Mouse (Mus musculus) liver, adult 2 months (tissue): Measurements from ENCODE around the gene Siglec1. TPM values are rescaled to one million over a fixed set of nuclear protein-coding genes. Genes with fewer than 3 reads are reported as not detected.

Experiments
- DNase-seq: peaks from one replicate; pipeline ENCODE4 v3.0.0-alpha.2; 2011; ENCODE audit warnings: low read depth, low spot score; ENCODE audit errors: extremely low read depth
- H3K27ac ChIP-seq: fragments of 200-500 bp; replicated peaks from 2 replicates; pipeline ENCODE4 v1.5.1; 2012; ENCODE audit warnings: low read depth, mild to moderate bottlenecking, control low read depth, inconsistent platforms, low read length; ENCODE audit not compliant: insufficient read depth
- H3K27me3 ChIP-seq: fragments of 200-500 bp; 2 replicates; pipeline ENCODE4 v1.6.1; 2012; ENCODE audit warnings: mild to moderate bottlenecking, moderate library complexity, low read length, inconsistent platforms; ENCODE audit not compliant: control insufficient read depth, insufficient read depth
- H3K36me3 ChIP-seq: fragments of 200-500 bp; 2 replicates; pipeline ENCODE4 v1.6.1; 2012; ENCODE audit warnings: low read length, inconsistent platforms; ENCODE audit not compliant: control insufficient read depth, insufficient read depth
- H3K4me1 ChIP-seq: fragments of 200-500 bp; 2 replicates; pipeline ENCODE4 v1.6.1; 2011; ENCODE audit warnings: low read length; ENCODE audit not compliant: control insufficient read depth, insufficient read depth
- H3K4me3 ChIP-seq: fragments of 200-500 bp; 2 replicates; pipeline ENCODE4 v1.5.1; 2011; ENCODE audit warnings: low read depth, mild to moderate bottlenecking, control low read depth, low read length, moderate library complexity; ENCODE audit not compliant: insufficient read depth
- H3K79me2 ChIP-seq: fragments of 200-500 bp; 2 replicates; pipeline ENCODE4 v1.6.1; 2012; ENCODE audit warnings: inconsistent platforms, mild to moderate bottlenecking, low read length, moderate library complexity; ENCODE audit not compliant: control insufficient read depth, insufficient read depth
- H3K9ac ChIP-seq: fragments of 200-500 bp; 2 replicates; pipeline ENCODE4 v1.6.1; 2012; ENCODE audit warnings: low read depth, mild to moderate bottlenecking, control low read depth, inconsistent platforms, low read length
- CTCF ChIP-seq: fragments of 200-500 bp; IDR thresholded peaks from 2 replicates; pipeline ENCODE4 v1.5.1; 2011; ENCODE audit warnings: low read depth, low read length, control low read depth
- POLR2A ChIP-seq: fragments of 200-500 bp; IDR thresholded peaks from 2 replicates; pipeline ENCODE4 v1.6.1; 2011; ENCODE audit warnings: low read length, control low read depth; ENCODE audit not compliant: insufficient read depth; ENCODE audit errors: extremely low read depth
- WGBS: fragments of 180-500 bp; shearing (Covaris S2); methylation state at CpG from one replicate; pipeline ENCODE4 v1.1.7; 2018; 5-methylcytosine and 5-hydroxymethylcytosine counted together
- polyA plus RNA-seq: library from polyadenylated mRNA; depleted of rRNA; stranded (reverse); fragments of >200 nt; gene quantifications from 2 replicates; pipeline ENCODE4 v1.2.3, GENCODE M21; 2012
- total RNA-seq: library from RNA; depleted of rRNA; stranded (reverse); fragments of >200 nt; gene quantifications from 2 replicates; pipeline ENCODE4 v1.2.3, GENCODE M21; 2014

Gene Siglec1
- total and polyA plus RNA-seq, 2 experiments = 4.5 to 9.9 TPM

DNA sequence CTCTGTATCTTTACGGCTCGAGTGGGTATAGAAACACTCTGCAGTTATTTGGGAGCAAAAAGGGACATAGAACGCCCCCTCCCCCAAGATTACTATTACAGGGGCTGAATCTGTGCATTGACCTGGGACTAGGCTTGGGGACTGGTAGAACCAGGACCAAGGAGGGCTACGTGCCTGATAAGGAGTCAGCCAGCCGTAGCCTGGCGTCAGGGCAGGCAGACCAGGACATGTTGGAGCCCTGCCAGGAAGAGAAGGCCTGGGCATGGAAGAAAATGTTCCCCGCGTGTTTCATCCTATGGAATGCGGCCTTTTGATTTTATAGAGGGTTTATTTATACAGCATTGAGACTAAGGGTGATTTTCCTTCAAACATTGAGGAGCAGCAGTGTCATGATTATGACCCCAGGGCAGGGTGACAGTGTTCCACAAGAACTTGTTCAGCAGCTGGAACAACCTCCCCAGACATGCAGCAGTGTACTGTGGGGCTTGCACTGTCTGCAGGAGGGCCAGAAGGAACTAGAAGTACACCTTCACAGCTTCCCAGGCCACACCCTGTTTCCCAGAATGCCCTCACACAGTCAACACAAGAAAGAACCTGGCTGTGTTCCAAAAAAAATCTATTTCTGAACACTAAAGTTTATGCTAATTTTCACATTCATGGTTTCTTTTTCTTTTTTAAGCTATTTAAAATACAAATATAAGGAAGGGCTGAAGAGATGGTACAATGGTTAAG is 41.4 kb downstream of the Siglec1 start:
- DNase-seq = no peak
- no peak overlapping the region for H3K27ac ChIP-seq
- 84% methylated on average over 9 of the region's 9 CpGs for WGBS

DNA sequence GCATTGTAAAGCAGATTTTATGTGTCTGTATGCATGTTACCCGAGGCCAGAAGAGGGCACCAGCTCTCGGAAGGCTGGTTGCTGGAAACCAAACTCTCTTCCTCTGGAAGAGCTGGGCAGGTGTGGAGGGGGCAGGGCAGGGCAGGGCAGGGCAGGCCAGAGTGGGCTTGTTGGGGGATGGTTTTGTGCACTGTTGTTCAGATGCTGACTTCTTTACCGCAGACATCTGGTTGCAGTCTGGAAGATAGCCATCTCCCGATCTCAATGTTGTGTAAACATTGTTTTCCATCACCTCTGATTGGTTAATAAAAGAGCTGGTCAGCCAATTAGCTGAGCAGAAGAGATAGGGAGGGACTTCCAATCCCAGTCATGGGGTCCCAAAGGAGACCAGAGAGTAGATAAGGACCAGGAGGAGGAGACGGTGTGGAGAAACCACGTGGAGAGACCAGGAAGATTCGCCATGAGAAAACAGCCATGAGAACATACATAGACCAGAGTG is 42.2 kb downstream of the Siglec1 start:
- Histone ChIP-seq H3K27ac (no peak overlapping the region), H3K4me1 (peaks cover 3% of the 10 kb centered on the region; the same call in 1 of the 2 replicates), H3K9ac (no peak overlapping the region), H3K27me3 (peaks cover 11% of the 10 kb centered on the region), H3K4me3 (no peak overlapping the region), H3K36me3 (no peaks in the 10 kb centered on the region), H3K79me2 (no peaks in the 10 kb centered on the region)
- 23% methylated on average over 7 of the region's 7 CpGs for WGBS
- no peak for TF ChIP-seq POLR2A
- TF ChIP-seq CTCF = peak; percentile 8; the same call in 1 of the 2 replicates
- DNase-seq = no peak

More for the DNA sequence above, 41.4 kb downstream of the Siglec1 start:
- Histone ChIP-seq H3K36me3 (no peaks in the 10 kb centered on the region), H3K9ac (no peak overlapping the region), H3K4me3 (no peak overlapping the region), H3K4me1 (peaks cover 3% of the 10 kb centered on the region; the same call in 1 of the 2 replicates), H3K27me3 (peaks cover 11% of the 10 kb centered on the region), H3K79me2 (no peaks in the 10 kb centered on the region)
- TF ChIP-seq POLR2A (no peak), CTCF (no peak)

DNA sequence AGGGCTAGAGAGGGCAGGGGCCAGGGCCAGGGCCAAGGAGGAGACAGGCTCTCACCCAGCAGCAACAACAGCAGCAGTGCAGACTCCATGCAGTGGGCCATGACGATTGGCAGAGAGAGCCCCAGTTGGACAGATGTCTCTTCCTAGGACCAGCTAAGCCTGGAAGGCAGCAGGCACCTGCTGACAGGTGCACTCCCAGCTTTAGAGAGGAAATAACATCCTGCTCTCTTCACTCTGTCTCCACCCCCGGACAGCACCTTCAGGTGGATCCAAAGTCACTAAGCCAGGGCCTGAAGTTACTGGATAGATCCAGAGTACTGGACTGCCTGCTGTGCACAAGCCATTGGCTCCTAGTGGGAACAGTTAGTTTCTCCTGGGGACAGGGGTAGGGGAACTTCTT is 43.6 kb downstream of the Siglec1 start, which contains the start of gene Gfra4:
Gfra4 (minus strand) TSS at position 101 of the 400 bp plus-strand sequence.
- H3K27ac ChIP-seq = no peak within 1 kb of the TSS
- DNase-seq = no peak
- no peaks in the 10 kb centered on the region for H3K36me3 ChIP-seq
- TF ChIP-seq CTCF = no peak
- no peak for TF ChIP-seq POLR2A
- 73% methylated on average over 2 of the region's 2 CpGs for WGBS
- H3K9ac ChIP-seq = no peak within 1 kb of the TSS
- peaks cover 3% of the 10 kb centered on the region; the same call in 1 of the 2 replicates for H3K4me1 ChIP-seq
- H3K4me3 ChIP-seq = no peak within 1 kb of the TSS
- peaks cover 11% of the 10 kb centered on the region for H3K27me3 ChIP-seq
- no peaks in the 10 kb centered on the region for H3K79me2 ChIP-seq

DNA sequence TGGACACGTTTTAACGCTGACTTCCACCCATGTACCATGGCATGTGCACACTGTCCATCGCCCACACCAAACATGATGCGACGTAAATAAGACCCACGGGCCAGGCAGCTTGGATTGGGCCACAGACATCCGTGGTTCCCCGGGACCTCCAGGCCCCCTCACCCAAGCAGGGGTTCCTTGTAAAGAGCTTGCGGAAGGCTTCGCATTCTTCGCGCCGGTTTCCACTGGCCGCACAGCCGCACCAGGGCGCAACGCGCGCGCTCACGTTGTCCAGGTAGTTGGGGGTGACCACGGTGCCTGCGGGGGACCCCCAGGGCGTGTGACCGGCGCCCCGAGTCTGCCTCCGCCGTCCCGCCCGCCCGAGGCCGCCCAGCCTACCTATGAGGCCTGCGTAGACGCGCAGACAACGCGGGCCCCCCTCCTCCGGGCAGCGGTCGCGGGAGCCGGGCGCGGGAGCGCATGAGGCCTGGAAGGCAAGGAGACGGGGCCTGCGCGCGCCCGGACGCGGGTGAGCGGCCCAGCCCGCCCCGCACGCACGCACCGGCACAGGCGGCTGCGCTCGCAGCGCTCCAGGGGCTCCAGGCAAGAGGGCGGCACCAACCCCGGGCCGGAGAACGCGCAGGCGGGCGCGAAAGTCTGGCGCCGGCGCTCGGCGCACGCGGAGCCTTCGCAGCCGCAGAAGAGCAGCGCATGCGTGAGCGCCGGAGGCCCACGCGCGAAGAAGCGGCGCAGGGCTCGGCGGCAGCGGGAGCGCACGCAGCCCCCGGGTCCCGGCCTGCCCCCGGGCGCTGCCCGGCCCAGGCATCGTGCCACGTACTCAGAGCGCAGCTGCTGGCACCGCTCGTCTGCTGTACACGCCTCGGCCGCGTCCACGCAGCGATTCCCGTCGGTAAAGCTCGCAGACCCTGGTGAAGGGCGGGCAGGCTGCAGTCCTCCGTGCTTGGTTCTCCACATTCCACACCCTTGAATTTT is 45.4 kb downstream of the Siglec1 start:
- H3K4me1 ChIP-seq = peaks cover 3% of the 10 kb centered on the region; the same call in 1 of the 2 replicates
- H3K36me3 ChIP-seq = no peaks in the 10 kb centered on the region
- H3K4me3 ChIP-seq = peak overlapping the region; percentile 8; the same call in 1 of the 2 replicates
- H3K9ac ChIP-seq = peak overlapping the region; percentile 30; the same call in 1 of the 2 replicates
- no peaks in the 10 kb centered on the region for H3K79me2 ChIP-seq
- no peak overlapping the region for H3K27ac ChIP-seq
- no peak for DNase-seq
- TF ChIP-seq CTCF (no peak), POLR2A (no peak)
- WGBS = 5% methylated on average over 111 of the region's 115 CpGs
- peaks cover 11% of the 10 kb centered on the region for H3K27me3 ChIP-seq

DNA sequence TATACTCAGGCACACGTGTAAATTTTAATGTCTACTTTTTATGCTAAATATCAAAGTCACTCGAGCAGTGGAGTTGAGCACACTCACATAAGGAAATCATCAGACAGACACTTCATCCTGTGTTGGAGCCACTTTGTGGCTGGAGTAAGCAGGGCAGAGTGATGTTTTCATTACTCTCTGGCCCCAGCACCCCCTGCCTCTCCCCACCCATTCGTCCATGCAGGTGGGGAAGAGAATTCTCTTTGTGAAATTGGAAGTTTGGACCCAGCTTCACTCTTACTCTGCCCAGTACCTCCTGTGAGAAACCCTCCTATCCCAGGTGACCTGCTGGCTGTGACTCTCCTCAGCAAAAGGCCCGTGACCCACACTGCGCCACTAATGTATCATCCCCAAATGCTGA is 47.9 kb downstream of the Siglec1 start:
- Histone ChIP-seq H3K36me3 (no peaks in the 10 kb centered on the region), H3K79me2 (no peaks in the 10 kb centered on the region), H3K4me3 (no peak overlapping the region), H3K27me3 (peaks cover 11% of the 10 kb centered on the region), H3K4me1 (peaks cover 3% of the 10 kb centered on the region; the same call in 1 of the 2 replicates), H3K27ac (no peak overlapping the region), H3K9ac (no peak overlapping the region)
- TF ChIP-seq POLR2A = no peak
- TF ChIP-seq CTCF = no peak
- WGBS = 90% methylated on average over 5 of the region's 5 CpGs
- no peak for DNase-seq
